Mouse (Mus musculus) regulatory T cell (primary cell): Measurements from ENCODE around the gene Prl7a2.

Experiments used
- in situ Hi-C: fragments of 300-600 bp; cut with MboI, MseI; formaldehyde crosslinking; loops from one replicate; pipeline ENCODE4 v1.15.1; 2025; ENCODE audit warnings: high pct_unique_total_duplicates

Gene Prl7a2

GRCm38 (mm10) chr13:27667936-27668335 is at the start of gene Prl7a2:
TSS of gene Prl7a2 (minus strand) at chr13:27668036.
- in situ Hi-C loops = no loop called here

DNA sequence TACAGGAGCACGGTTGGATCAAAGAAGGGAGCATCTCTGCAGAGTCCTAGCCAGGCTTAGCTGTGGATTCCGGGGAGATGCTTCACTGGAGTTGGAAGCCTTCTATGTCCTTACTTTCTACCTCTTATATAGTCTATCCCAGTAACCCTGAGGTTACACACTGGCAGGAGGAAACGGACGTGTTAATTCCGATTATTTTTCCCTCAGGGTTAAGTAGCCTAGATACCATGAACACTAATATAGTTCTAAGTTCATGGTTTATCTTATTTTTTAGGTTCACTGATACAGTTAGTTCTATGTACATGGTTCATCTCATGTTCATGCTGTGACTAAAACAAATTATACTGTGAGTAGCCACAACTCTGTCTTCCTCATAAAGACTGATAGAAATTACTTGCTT is 48.8 kb upstream of the Prl7a2 start, which contains the start of gene Prl7d1:
Gene Prl7d1, minus strand, starts transcription at position 101 of the 400 bp plus-strand sequence.
- in situ Hi-C loops = no loop called here

- in situ Hi-C loops = no loop called here
Measured at GRCm38 (mm10) chr13:27706521-27706920, 38.7 kb upstream of the Prl7a2 start.

GRCm38 (mm10) chr13:27660747-27661146 is 7.1 kb downstream of the Prl7a2 start:
- in situ Hi-C loops = no loop called here

DNA sequence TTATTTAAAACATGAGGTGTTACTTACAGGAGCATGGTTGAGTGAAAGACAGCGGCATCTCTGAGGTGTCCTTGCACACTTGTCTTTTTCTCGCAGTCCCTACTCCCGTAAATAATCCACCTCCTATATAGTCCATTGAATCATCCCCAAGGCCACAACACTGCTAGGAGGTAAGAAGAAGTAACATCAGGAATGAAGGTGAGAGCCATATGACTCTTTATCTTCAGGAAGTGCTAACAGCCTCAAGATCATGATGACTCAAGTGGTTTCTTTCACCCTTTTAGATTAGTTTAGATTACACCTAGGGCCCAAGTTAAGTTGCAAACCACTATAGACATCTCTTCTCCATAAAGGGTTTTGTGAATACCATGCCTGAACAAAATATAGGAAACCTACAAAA is 25.4 kb downstream of the Prl7a2 start, which contains the start of gene Prl7a1:
Gene Prl7a1, minus strand, starts transcription at position 101 of the 400 bp plus-strand sequence.
- in situ Hi-C loops = no loop called here

DNA sequence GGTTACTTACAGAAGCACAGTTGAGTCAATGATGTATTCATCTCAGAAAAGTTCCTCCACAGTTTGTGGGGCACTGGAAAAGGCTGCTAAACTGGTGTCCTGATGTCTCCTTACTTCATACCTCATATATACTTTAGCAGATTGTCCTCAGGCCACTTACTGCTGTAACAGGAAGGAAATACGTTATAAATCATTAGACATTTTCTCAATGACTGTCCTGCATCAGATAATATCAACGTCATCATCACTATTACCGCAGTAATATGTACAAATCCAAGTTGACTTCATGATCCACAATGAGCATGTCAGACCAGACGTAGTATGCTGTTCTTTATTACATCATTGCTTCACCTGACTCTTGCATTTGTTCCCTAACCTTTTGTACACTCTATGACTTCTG is 57.4 kb downstream of the Prl7a2 start, which contains the start of gene Prl7b1:
Gene Prl7b1, minus strand, starts transcription at position 101 of the 400 bp plus-strand sequence.
- in situ Hi-C loops = no loop called here
